In the genomic region with DNA sequence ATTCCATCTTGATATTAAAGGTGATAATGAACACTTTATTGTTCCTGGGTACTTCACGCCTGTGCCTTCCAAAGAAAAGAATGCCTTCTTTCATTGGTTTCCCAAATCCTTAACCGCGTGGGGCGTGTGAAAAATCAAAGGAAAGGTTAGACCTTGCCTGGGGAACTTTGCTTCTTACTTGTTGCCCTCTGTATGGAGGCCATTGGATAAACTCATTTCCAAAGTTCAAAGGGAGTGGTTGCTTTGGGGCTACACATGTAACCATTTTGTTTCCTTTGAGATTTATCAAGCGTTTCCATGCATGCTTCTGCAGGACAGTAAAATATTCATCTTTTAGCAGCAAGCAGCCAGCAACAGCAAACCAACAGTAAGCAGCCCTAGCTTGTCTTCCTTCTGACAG, we compare ENCODE assay signal across 8 mouse cellular contexts. TPM values are rescaled to one million over a fixed set of nuclear protein-coding genes. Genes with fewer than 3 reads are reported as not detected.
DNase-seq lines count a peak whose midpoint lies in the region; ATAC-seq and TF ChIP-seq lines count a peak whose summit lies in the region.

No protein-coding gene starts in this region.

- intact Hi-C loops in heart, adult 2 months (cut with DNase I) = loop anchor here (2.0 to 5.0 kb wide), 2 partner anchors 25 to 54 kb away; no protein-coding TSS in a partner anchor

- WGBS in heart, adult 2 months = 31% methylated on average over 5 of the region's 5 CpGs
- 26% methylated on average over 5 of the region's 5 CpGs for WGBS in embryonic facial prominence, embryonic 14.5 days
- WGBS in intestine, postnatal 0 days = 28% methylated on average over 5 of the region's 5 CpGs
- WGBS in midbrain, embryonic 11.5 days = 32% methylated on average over 5 of the region's 5 CpGs

- no peak for TF ChIP-seq EP300 in heart, adult 2 months (IDR thresholded peaks at IDR 0.05; ENCODE audit: insufficient read depth, low read depth, low read length)

- peak overlapping the region; percentile 49; the same call in 1 of the 2 replicates for H3K9ac ChIP-seq in heart, adult 2 months (ENCODE audit: low read depth, low read length)
- peak overlapping the region; percentile 62 for H3K9ac ChIP-seq in embryonic facial prominence, embryonic 14.5 days (ENCODE audit: low read depth, low read length)
- H3K9ac ChIP-seq in intestine, postnatal 0 days (ENCODE audit: low read depth, low read length) = no peak overlapping the region
- H3K9ac ChIP-seq in midbrain, embryonic 11.5 days (ENCODE audit: low read length) = peak overlapping the region; percentile 41; the same call in 1 of the 2 replicates

- peak overlapping the region; percentile 96 for H3K4me2 ChIP-seq in embryonic facial prominence, embryonic 14.5 days (ENCODE audit: low read depth, low read length)
- H3K4me2 ChIP-seq in intestine, postnatal 0 days (replicated peaks; ENCODE audit: low read depth) = peak overlapping the region; percentile 86
- peak overlapping the region; percentile 73; the same call in 1 of the 2 replicates for H3K4me2 ChIP-seq in midbrain, embryonic 11.5 days

- 0 out of 2 replicates have a peak, but pooled peaks cover 3% of the 10 kb centered on the region for H3K79me2 ChIP-seq in heart, adult 2 months (replicated peaks; ENCODE audit: control insufficient read depth, insufficient read depth, low read length)

- peaks cover 9% of the 10 kb centered on the region for H3K4me1 ChIP-seq in heart, adult 2 months (ENCODE audit: control insufficient read depth, insufficient read depth, low read length)
- peaks cover 7% of the 10 kb centered on the region; the same call in 1 of the 2 replicates for H3K4me1 ChIP-seq in embryonic facial prominence, embryonic 14.5 days (ENCODE audit: control insufficient read depth, insufficient read depth, low read length)
- H3K4me1 ChIP-seq in intestine, postnatal 0 days (replicated peaks; ENCODE audit: control insufficient read depth, insufficient read depth, low read length) = peaks cover 8% of the 10 kb centered on the region; the same call in 1 of the 2 replicates
- no peaks in the 10 kb centered on the region for H3K4me1 ChIP-seq in midbrain, embryonic 11.5 days (ENCODE audit: control insufficient read depth, insufficient read depth, low read length)

- no peak for ATAC-seq in embryonic facial prominence, embryonic 14.5 days (ENCODE audit: low read depth)
- no peak for ATAC-seq in intestine, postnatal 0 days
- no peak for ATAC-seq in midbrain, embryonic 11.5 days (ENCODE audit: low FRiP score)
- ATAC-seq in cerebellum, adult (ENCODE audit: insufficient number of reproducible peaks, low FRiP score, low TSS enrichment) = no peak

- H3K27me3 ChIP-seq in heart, adult 2 months (ENCODE audit: control insufficient read depth, insufficient read depth, low read length) = no peaks in the 10 kb centered on the region
- no peaks in the 10 kb centered on the region for H3K27me3 ChIP-seq in embryonic facial prominence, embryonic 14.5 days (replicated peaks; ENCODE audit: control insufficient read depth, insufficient read depth, low read length)
- H3K27me3 ChIP-seq in intestine, postnatal 0 days (replicated peaks; ENCODE audit: control insufficient read depth, insufficient read depth, low read length) = no peaks in the 10 kb centered on the region
- no peaks in the 10 kb centered on the region for H3K27me3 ChIP-seq in midbrain, embryonic 11.5 days (ENCODE audit: control insufficient read depth, insufficient read depth, low read length)

- peak overlapping the region; percentile 96 for H3K27ac ChIP-seq in heart, adult 2 months
- H3K27ac ChIP-seq in embryonic facial prominence, embryonic 14.5 days (replicated peaks; ENCODE audit: low read depth, low read length) = peak overlapping the region; percentile 85; the same call in 1 of the 2 replicates
- H3K27ac ChIP-seq in intestine, postnatal 0 days (ENCODE audit: low read depth, low read length) = peak overlapping the region; percentile 10
- no peak overlapping the region for H3K27ac ChIP-seq in midbrain, embryonic 11.5 days (ENCODE audit: low read depth, low read length)

- H3K36me3 ChIP-seq in heart, adult 2 months (ENCODE audit: control insufficient read depth, insufficient read depth, low read length) = peaks cover 7% of the 10 kb centered on the region
- no peaks in the 10 kb centered on the region for H3K36me3 ChIP-seq in embryonic facial prominence, embryonic 14.5 days (ENCODE audit: control insufficient read depth, insufficient read depth, low read length)
- H3K36me3 ChIP-seq in intestine, postnatal 0 days (ENCODE audit: control insufficient read depth, insufficient read depth) = no peaks in the 10 kb centered on the region
- no peaks in the 10 kb centered on the region for H3K36me3 ChIP-seq in midbrain, embryonic 11.5 days (ENCODE audit: control insufficient read depth, insufficient read depth, low read length)

- TF ChIP-seq CTCF in heart, adult 2 months (IDR thresholded peaks at IDR 0.05) = 0 out of 2 replicates have a peak, but pooled peaks have one; percentile 10
- no peak for TF ChIP-seq CTCF in intestine, postnatal 0 days (IDR thresholded peaks at IDR 0.05; ENCODE audit: low read depth)

- no peak for TF ChIP-seq POLR2A in heart, adult 2 months (IDR thresholded peaks at IDR 0.05; ENCODE audit: insufficient read depth, low read depth, low read length)

- H3K4me3 ChIP-seq in heart, adult 2 months = peak overlapping the region; percentile 73
- H3K4me3 ChIP-seq in embryonic facial prominence, embryonic 14.5 days (ENCODE audit: low read depth, low read length) = peak overlapping the region; percentile 60
- H3K4me3 ChIP-seq in intestine, postnatal 0 days (ENCODE audit: low read depth, low read length) = peak overlapping the region; percentile 58
- H3K4me3 ChIP-seq in midbrain, embryonic 11.5 days (ENCODE audit: low read depth, low read length) = no peak overlapping the region; the same call in 1 of the 2 replicates

- H3K9me3 ChIP-seq in embryonic facial prominence, embryonic 14.5 days (ENCODE audit: control insufficient read depth, low read length) = no peaks in the 10 kb centered on the region
- no peaks in the 10 kb centered on the region for H3K9me3 ChIP-seq in intestine, postnatal 0 days (ENCODE audit: control insufficient read depth)
- H3K9me3 ChIP-seq in midbrain, embryonic 11.5 days (ENCODE audit: control insufficient read depth, low read length) = no peaks in the 10 kb centered on the region

- DNase-seq in heart, adult 2 months = no peak
- DNase-seq in heart, postnatal 4 days = no peak
- no peak for DNase-seq in embryonic facial prominence, embryonic 14.5 days (ENCODE audit: low spot score)
- no peak for DNase-seq in midbrain, embryonic 11.5 days (ENCODE audit: low spot score, missing footprints)
- no peak for DNase-seq in thymus, postnatal 0 days (ENCODE audit: low spot score)
- DNase-seq in gastrocnemius, postnatal 25 days = no peak

RNA-seq across cellular contexts. Expression of a gene that starts 20.3 kb away (rescaled TPM):
- 10 to 100 TPM; 13.3 to 14.5 TPM for total RNA-seq in heart, adult 2 months (2021)
- polyA plus RNA-seq in heart, adult 2 months (2012; rRNA removed) = 4.1 and 9.0 TPM in 2 replicates
- 10 to 100 TPM; 63.2 to 74.8 TPM for total RNA-seq in heart, postnatal 4 days (2021)
- polyA plus RNA-seq in embryonic facial prominence, embryonic 14.5 days (2014; fragmentation: Nextera tagmentation; extraction: Ambion mirVana) = 28.8 TPM in 2 replicates
- 30.5 TPM in 2 replicates for polyA plus RNA-seq in intestine, postnatal 0 days (2015; fragmentation: Nextera tagmentation; extraction: Ambion mirVana)
- 14.3 and 14.9 TPM in 2 replicates for polyA plus RNA-seq in midbrain, embryonic 11.5 days (2014; fragmentation: Nextera tagmentation; extraction: Ambion mirVana)
- polyA plus RNA-seq in thymus, postnatal 0 days (2015; fragmentation: Nextera tagmentation; extraction: Ambion mirVana) = 12.9 and 14.8 TPM in 2 replicates
- 1 to 10 TPM; 4.5 to 4.9 TPM for total RNA-seq in gastrocnemius, postnatal 25 days (2021)
